Mouse (Mus musculus): ENCODE measurements at regions not wholly inside any gene's neighbourhood (a gene's known extent, or its start where the extent isn't known, plus 50 kb on each side); places are given as distances from the start of the nearest gene placed in this dataset.

DNA sequence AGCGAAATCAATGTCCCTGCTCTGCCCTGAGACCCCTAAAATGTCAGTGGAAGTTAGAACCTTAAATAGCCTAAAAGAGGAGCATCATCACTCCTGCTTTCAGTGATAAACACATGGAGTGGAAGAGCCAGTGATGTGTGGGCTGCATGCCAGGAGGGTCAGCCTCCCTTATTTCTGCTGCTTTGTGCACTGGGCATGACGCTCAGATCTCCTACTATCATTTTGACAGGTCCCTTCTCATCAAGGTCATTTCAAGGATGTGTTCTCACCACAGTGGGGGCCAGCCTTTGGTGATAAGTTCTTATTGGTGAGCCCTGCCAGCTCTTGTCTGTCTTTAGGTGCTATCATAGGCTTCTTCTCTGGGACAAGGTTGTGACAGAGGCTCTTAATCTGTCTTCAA is 215.5 kb upstream of the Dynlrb2 start:
- Histone ChIP-seq H3K4me2 (ENCODE audit: low read depth, low read length) (no peak overlapping the region), H3K4me1 (ENCODE audit: control insufficient read depth, insufficient read depth, low read length) (no peaks in the 10 kb centered on the region), H3K36me3 (ENCODE audit: control insufficient read depth, insufficient read depth, low read length) (no peaks in the 10 kb centered on the region), H3K4me3 (replicated peaks; ENCODE audit: low read length) (no peak overlapping the region), H3K27me3 (ENCODE audit: control insufficient read depth, insufficient read depth, low read length) (no peaks in the 10 kb centered on the region), H3K27ac (ENCODE audit: low read length) (no peak overlapping the region), H3K9me3 (replicated peaks; ENCODE audit: control insufficient read depth, low read length) (no peaks in the 10 kb centered on the region), H3K9ac (ENCODE audit: low read length) (no peak overlapping the region)
- WGBS: 65% methylated on average over 2 of the region's 2 CpGs
- ATAC-seq (ENCODE audit: insufficient read depth, low FRiP score): no peak

DNA sequence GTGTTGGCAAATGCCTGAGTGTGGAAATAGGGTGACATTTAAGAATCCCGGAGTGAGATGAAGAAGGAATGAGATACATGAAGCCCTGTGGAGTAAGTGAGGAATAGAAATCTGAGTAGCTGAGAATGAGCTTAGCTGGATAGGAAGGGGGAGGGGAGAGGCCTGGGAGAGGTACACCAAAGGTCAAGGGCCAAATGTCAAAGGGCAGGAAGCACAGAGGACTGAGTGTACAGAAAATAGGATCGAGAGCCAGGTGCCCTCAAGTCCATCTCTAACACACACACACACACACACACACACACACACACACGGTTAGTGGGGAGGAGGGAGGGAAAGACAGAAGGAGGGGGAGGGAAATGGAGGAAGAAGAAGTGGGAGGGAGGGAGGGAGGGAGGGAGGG is 220.8 kb upstream of the Dynlrb2 start:
- no peak overlapping the region for H3K4me2 ChIP-seq (ENCODE audit: low read depth, low read length)
- no peaks in the 10 kb centered on the region for H3K9me3 ChIP-seq (replicated peaks; ENCODE audit: control insufficient read depth, low read length)
- H3K27me3 ChIP-seq (ENCODE audit: control insufficient read depth, insufficient read depth, low read length): no peaks in the 10 kb centered on the region
- ATAC-seq (ENCODE audit: insufficient read depth, low FRiP score): no peak
- no peaks in the 10 kb centered on the region for H3K36me3 ChIP-seq (ENCODE audit: control insufficient read depth, insufficient read depth, low read length)
- no peak overlapping the region for H3K4me3 ChIP-seq (replicated peaks; ENCODE audit: low read length)
- H3K4me1 ChIP-seq (ENCODE audit: control insufficient read depth, insufficient read depth, low read length): no peaks in the 10 kb centered on the region
- no peak overlapping the region for H3K9ac ChIP-seq (ENCODE audit: low read length)
- no peak overlapping the region for H3K27ac ChIP-seq (ENCODE audit: low read length)
- WGBS: 31% methylated on average over 2 of the region's 3 CpGs

DNA sequence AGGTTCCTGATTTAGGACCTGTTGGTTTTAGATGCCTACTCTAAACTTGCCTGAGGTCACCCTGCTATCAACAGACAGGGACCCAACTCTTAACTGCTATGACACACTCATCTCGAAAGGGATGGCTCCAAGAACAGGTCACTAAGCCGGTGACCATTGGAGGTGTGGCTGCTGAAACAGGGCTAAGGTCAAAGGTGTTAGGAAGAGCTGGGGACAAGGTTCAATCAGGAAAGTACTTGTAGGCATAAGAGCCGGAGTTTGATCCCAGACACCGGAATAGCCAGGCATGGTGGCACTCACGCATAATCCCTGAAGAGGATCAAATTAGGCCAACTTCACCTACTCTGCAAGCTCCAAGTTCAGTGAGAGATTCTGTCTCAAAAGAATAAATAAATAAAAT is 222.4 kb upstream of the Dynlrb2 start:
- no peak overlapping the region for H3K4me2 ChIP-seq (ENCODE audit: low read depth, low read length)
- no peaks in the 10 kb centered on the region for H3K4me1 ChIP-seq (ENCODE audit: control insufficient read depth, insufficient read depth, low read length)
- H3K9me3 ChIP-seq (replicated peaks; ENCODE audit: control insufficient read depth, low read length): no peaks in the 10 kb centered on the region
- H3K36me3 ChIP-seq (ENCODE audit: control insufficient read depth, insufficient read depth, low read length): no peaks in the 10 kb centered on the region
- H3K27ac ChIP-seq (ENCODE audit: low read length): no peak overlapping the region
- no peak for ATAC-seq (ENCODE audit: insufficient read depth, low FRiP score)
- no peaks in the 10 kb centered on the region for H3K27me3 ChIP-seq (ENCODE audit: control insufficient read depth, insufficient read depth, low read length)
- H3K4me3 ChIP-seq (replicated peaks; ENCODE audit: low read length): no peak overlapping the region
- 89% methylated on average over 5 of the region's 5 CpGs for WGBS
- no peak overlapping the region for H3K9ac ChIP-seq (ENCODE audit: low read length)

DNA sequence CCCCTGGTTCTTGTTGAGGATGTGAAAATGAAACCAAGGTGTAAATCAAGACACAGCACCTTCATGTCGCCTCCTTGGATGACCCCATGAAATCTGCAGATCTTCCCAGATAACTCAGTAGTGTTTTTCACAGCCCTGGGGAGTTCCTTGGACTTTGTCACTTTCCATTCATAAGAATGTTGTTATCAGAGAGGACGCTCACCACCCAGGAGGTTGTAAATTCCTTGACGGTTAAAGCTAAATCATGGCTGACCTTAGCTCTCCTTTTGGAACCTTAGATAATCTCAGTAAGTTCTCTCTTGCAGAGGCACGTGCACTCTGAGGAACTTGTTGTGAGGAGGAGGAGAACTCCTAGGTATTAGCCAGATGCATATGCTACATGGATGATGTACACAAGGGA is 229.8 kb upstream of the Dynlrb2 start:
- H3K36me3 ChIP-seq (ENCODE audit: control insufficient read depth, insufficient read depth, low read length): no peaks in the 10 kb centered on the region
- H3K4me1 ChIP-seq (ENCODE audit: control insufficient read depth, insufficient read depth, low read length): no peaks in the 10 kb centered on the region
- no peak for ATAC-seq (ENCODE audit: insufficient read depth, low FRiP score)
- no peaks in the 10 kb centered on the region for H3K27me3 ChIP-seq (ENCODE audit: control insufficient read depth, insufficient read depth, low read length)
- 45% methylated on average over 4 of the region's 4 CpGs for WGBS
- H3K9ac ChIP-seq (ENCODE audit: low read length): no peak overlapping the region
- no peak overlapping the region for H3K4me3 ChIP-seq (replicated peaks; ENCODE audit: low read length)
- H3K9me3 ChIP-seq (replicated peaks; ENCODE audit: control insufficient read depth, low read length): no peaks in the 10 kb centered on the region
- no peak overlapping the region for H3K27ac ChIP-seq (ENCODE audit: low read length)
- H3K4me2 ChIP-seq (ENCODE audit: low read depth, low read length): no peak overlapping the region

DNA sequence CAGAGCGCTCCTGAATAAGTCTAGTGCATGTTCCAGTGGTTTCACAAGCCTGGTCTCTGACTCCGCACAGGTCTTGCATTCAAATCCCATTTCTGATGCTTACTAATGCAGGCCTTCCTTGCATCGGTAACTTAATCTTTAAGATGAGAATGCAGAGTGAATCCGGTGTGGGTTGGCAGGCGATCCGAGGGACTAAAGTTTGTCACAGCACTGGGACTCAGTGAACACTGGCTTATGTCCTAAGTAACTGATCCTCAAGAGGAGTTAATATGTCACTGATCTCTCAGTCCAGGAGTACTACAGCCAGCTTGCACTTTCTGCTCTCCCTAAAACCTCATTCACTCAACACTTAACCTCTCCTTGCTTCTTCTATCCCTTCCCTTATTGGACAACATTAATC is 233.5 kb upstream of the Dynlrb2 start:
- no peak for ATAC-seq (ENCODE audit: insufficient read depth, low FRiP score)
- H3K4me2 ChIP-seq (ENCODE audit: low read depth, low read length): no peak overlapping the region
- WGBS: 92% methylated on average over 6 of the region's 6 CpGs
- no peaks in the 10 kb centered on the region for H3K27me3 ChIP-seq (ENCODE audit: control insufficient read depth, insufficient read depth, low read length)
- no peaks in the 10 kb centered on the region for H3K4me1 ChIP-seq (ENCODE audit: control insufficient read depth, insufficient read depth, low read length)
- no peaks in the 10 kb centered on the region for H3K9me3 ChIP-seq (replicated peaks; ENCODE audit: control insufficient read depth, low read length)
- H3K9ac ChIP-seq (ENCODE audit: low read length): no peak overlapping the region
- no peaks in the 10 kb centered on the region for H3K36me3 ChIP-seq (ENCODE audit: control insufficient read depth, insufficient read depth, low read length)
- no peak overlapping the region for H3K4me3 ChIP-seq (replicated peaks; ENCODE audit: low read length)
- no peak overlapping the region for H3K27ac ChIP-seq (ENCODE audit: low read length)

DNA sequence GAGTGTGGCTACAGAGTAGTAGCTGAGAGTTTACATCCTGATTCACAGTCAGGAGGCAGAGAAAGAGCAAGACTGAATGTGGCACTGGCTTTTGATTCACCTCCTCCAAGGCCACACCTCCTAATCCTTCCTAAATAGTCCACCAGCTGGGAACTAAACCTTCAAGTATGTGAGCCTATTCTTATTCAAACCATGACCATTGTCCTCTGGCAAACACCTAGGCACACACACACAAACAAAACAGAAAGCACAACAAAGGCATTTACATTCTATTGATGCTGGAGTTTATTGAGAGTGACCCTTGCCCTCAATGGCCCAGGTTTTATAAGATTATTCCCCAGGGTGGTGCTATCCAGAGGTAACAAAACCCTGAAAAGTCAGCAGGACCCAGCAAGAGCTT is 235.4 kb upstream of the Dynlrb2 start:
- ATAC-seq (ENCODE audit: insufficient read depth, low FRiP score): no peak
- Histone ChIP-seq H3K4me2 (ENCODE audit: low read depth, low read length) (no peak overlapping the region), H3K9me3 (replicated peaks; ENCODE audit: control insufficient read depth, low read length) (no peaks in the 10 kb centered on the region), H3K4me1 (ENCODE audit: control insufficient read depth, insufficient read depth, low read length) (no peaks in the 10 kb centered on the region), H3K27me3 (ENCODE audit: control insufficient read depth, insufficient read depth, low read length) (no peaks in the 10 kb centered on the region), H3K4me3 (replicated peaks; ENCODE audit: low read length) (no peak overlapping the region), H3K27ac (ENCODE audit: low read length) (no peak overlapping the region), H3K36me3 (ENCODE audit: control insufficient read depth, insufficient read depth, low read length) (no peaks in the 10 kb centered on the region), H3K9ac (ENCODE audit: low read length) (no peak overlapping the region)

DNA sequence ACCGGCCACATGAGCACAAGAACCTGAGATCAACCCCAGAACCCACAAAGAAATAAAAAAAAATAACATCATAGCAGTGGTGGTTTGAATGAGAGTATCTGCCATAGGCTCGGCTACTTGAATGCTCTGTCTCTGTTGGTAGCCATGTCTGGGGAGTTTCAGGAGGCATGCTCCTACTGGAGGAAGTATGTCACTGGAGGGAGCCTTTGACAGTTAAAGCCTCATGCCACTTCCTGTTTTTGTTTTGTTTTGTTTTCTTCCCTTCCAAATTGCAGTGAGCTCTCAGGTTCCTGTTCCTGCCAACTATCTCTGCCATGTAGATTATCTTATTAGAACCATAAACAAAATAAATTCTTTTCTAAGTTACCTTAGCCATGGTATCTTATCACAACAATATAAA is 236.1 kb upstream of the Dynlrb2 start:
- H3K4me1 ChIP-seq (ENCODE audit: control insufficient read depth, insufficient read depth, low read length): no peaks in the 10 kb centered on the region
- no peak overlapping the region for H3K4me3 ChIP-seq (replicated peaks; ENCODE audit: low read length)
- H3K27me3 ChIP-seq (ENCODE audit: control insufficient read depth, insufficient read depth, low read length): no peaks in the 10 kb centered on the region
- ATAC-seq (ENCODE audit: insufficient read depth, low FRiP score): no peak
- no peaks in the 10 kb centered on the region for H3K9me3 ChIP-seq (replicated peaks; ENCODE audit: control insufficient read depth, low read length)
- H3K9ac ChIP-seq (ENCODE audit: low read length): no peak overlapping the region
- no peak overlapping the region for H3K27ac ChIP-seq (ENCODE audit: low read length)
- WGBS: 88% methylated on average over 2 of the region's 2 CpGs
- no peak overlapping the region for H3K4me2 ChIP-seq (ENCODE audit: low read depth, low read length)
- no peaks in the 10 kb centered on the region for H3K36me3 ChIP-seq (ENCODE audit: control insufficient read depth, insufficient read depth, low read length)

DNA sequence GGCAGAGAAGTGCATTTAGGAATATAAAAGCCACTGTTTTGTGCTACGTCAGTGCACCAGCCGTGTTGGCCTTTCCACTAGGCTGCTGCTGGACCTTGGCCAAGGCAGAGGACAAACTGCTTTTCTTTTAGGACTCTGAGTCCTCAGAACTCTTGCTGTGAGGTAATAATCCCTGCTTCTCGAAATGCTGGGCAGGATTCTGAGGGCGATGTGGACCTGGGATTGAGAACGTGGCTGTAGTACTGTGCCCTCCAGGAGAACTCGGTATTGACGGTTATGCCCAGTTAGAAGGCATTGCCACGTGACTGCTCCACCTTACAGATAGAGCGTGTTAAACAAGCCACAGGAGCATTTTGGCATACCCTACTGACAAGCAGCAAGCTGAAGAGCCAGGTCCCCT is 236.6 kb upstream of the Dynlrb2 start:
- Histone ChIP-seq H3K27me3 (ENCODE audit: control insufficient read depth, insufficient read depth, low read length) (no peaks in the 10 kb centered on the region), H3K4me3 (replicated peaks; ENCODE audit: low read length) (no peak overlapping the region), H3K9ac (ENCODE audit: low read length) (no peak overlapping the region), H3K4me2 (ENCODE audit: low read depth, low read length) (no peak overlapping the region), H3K4me1 (ENCODE audit: control insufficient read depth, insufficient read depth, low read length) (no peaks in the 10 kb centered on the region), H3K9me3 (replicated peaks; ENCODE audit: control insufficient read depth, low read length) (no peaks in the 10 kb centered on the region), H3K36me3 (ENCODE audit: control insufficient read depth, insufficient read depth, low read length) (no peaks in the 10 kb centered on the region), H3K27ac (ENCODE audit: low read length) (no peak overlapping the region)
- 74% methylated on average over 9 of the region's 9 CpGs for WGBS
- ATAC-seq (ENCODE audit: insufficient read depth, low FRiP score): no peak

DNA sequence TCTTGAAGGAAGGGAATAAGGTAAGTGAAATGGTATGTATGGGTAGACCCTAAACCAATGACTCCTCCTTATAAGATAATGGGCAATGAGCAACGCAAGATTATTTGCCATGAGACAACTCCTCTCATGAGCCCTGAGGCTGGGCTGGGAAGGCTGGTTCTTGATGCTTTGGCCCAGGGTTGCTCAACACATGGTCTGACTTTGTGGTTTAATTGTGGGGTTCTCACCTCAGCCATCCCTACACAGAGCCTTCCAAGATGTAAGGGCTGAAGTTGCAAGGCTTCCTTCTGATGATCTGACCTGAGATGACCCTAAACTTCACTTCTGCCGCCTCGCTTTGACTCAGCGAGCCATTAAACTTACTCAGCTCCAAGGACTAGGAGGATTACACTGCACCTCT is 237.8 kb upstream of the Dynlrb2 start:
- no peak for ATAC-seq (ENCODE audit: insufficient read depth, low FRiP score)
- no peaks in the 10 kb centered on the region for H3K9me3 ChIP-seq (replicated peaks; ENCODE audit: control insufficient read depth, low read length)
- 81% methylated on average over 4 of the region's 4 CpGs for WGBS
- no peak overlapping the region for H3K27ac ChIP-seq (ENCODE audit: low read length)
- no peaks in the 10 kb centered on the region for H3K27me3 ChIP-seq (ENCODE audit: control insufficient read depth, insufficient read depth, low read length)
- H3K4me1 ChIP-seq (ENCODE audit: control insufficient read depth, insufficient read depth, low read length): no peaks in the 10 kb centered on the region
- no peaks in the 10 kb centered on the region for H3K36me3 ChIP-seq (ENCODE audit: control insufficient read depth, insufficient read depth, low read length)
- no peak overlapping the region for H3K4me3 ChIP-seq (replicated peaks; ENCODE audit: low read length)
- H3K9ac ChIP-seq (ENCODE audit: low read length): no peak overlapping the region
- H3K4me2 ChIP-seq (ENCODE audit: low read depth, low read length): no peak overlapping the region

DNA sequence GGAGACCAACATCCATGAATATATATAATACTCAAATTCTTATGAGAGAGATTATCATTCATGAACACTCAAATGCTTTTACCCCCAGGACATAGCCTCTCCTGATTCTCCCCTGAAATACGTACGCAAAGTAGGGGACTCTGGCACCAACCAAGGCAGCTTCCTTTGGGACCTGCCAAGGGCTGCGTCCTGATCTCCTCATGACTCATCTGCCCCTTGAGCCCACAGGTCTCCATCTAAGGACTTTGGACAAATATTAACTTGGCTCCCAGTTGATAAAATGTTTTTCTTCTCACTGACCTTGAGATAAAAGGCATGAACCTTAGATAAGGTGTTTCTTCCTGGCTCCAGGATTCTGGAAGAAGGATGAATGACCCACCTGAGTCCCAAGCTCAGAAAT is 239.2 kb upstream of the Dynlrb2 start:
- H3K27me3 ChIP-seq (ENCODE audit: control insufficient read depth, insufficient read depth, low read length): no peaks in the 10 kb centered on the region
- H3K9ac ChIP-seq (ENCODE audit: low read length): no peak overlapping the region
- no peak overlapping the region for H3K4me2 ChIP-seq (ENCODE audit: low read depth, low read length)
- no peak overlapping the region for H3K27ac ChIP-seq (ENCODE audit: low read length)
- H3K9me3 ChIP-seq (replicated peaks; ENCODE audit: control insufficient read depth, low read length): no peaks in the 10 kb centered on the region
- no peaks in the 10 kb centered on the region for H3K36me3 ChIP-seq (ENCODE audit: control insufficient read depth, insufficient read depth, low read length)
- no peaks in the 10 kb centered on the region for H3K4me1 ChIP-seq (ENCODE audit: control insufficient read depth, insufficient read depth, low read length)
- 63% methylated on average over 3 of the region's 3 CpGs for WGBS
- ATAC-seq (ENCODE audit: insufficient read depth, low FRiP score): peak; percentile 62; the same call in 1 of the 2 replicates
- H3K4me3 ChIP-seq (replicated peaks; ENCODE audit: low read length): no peak overlapping the region

All from stomach, embryonic 16.5 days (tissue).